Mouse (Mus musculus) heart, embryonic 13.5 days (tissue): ENCODE results near the gene Cbr2. TPM values are rescaled to one million over a fixed set of nuclear protein-coding genes. Genes with fewer than 3 reads are reported as not detected.
"Not testable (repeated sequence)": the region's sequence is repeated elsewhere in the genome, so short reads cannot be mapped to it uniquely, and the experiment has no call there.

ENCODE experiments used
- ATAC-seq: fragments of 200-750 bp; cut with Nextera tagmentation; 2 replicates; pipeline ENCODE4 v1.8.0; 2017; ENCODE audit warnings: moderate TSS enrichment; ENCODE audit not compliant: insufficient number of reproducible peaks, low FRiP score, low TSS enrichment; ENCODE audit errors: extremely low read depth
- H3K27ac ChIP-seq: fragments of 300-500 bp; sonication (generic); replicated peaks from 2 replicates; pipeline ENCODE4 v1.5.1; 2015; ENCODE audit warnings: moderate library complexity, mild to moderate bottlenecking, inconsistent platforms
- H3K27me3 ChIP-seq: fragments of 300-500 bp; sonication (generic); replicated peaks from 2 replicates; pipeline ENCODE4 v1.6.1; 2015; ENCODE audit warnings: mild to moderate bottlenecking, inconsistent platforms
- H3K36me3 ChIP-seq: fragments of 300-500 bp; sonication (generic); 2 replicates; pipeline ENCODE4 v1.6.1; 2015; ENCODE audit warnings: mild to moderate bottlenecking, inconsistent platforms
- H3K4me1 ChIP-seq: fragments of 300-500 bp; sonication (generic); 2 replicates; pipeline ENCODE4 v1.6.1; 2015; ENCODE audit warnings: inconsistent platforms
- H3K4me2 ChIP-seq: fragments of 300-500 bp; sonication (generic); 2 replicates; pipeline ENCODE4 v1.6.1; 2015; ENCODE audit warnings: inconsistent platforms, mild to moderate bottlenecking, moderate library complexity
- H3K4me3 ChIP-seq: fragments of 300-500 bp; sonication (generic); 2 replicates; pipeline ENCODE4 v1.5.1; 2015; ENCODE audit warnings: moderate library complexity, mild to moderate bottlenecking, inconsistent platforms
- H3K9ac ChIP-seq: fragments of 300-500 bp; sonication (generic); 2 replicates; pipeline ENCODE4 v1.6.1; 2015; ENCODE audit warnings: inconsistent platforms, mild to moderate bottlenecking, moderate library complexity
- H3K9me3 ChIP-seq: fragments of 300-500 bp; sonication (generic); 2 replicates; pipeline ENCODE4 v1.6.1; 2016; ENCODE audit warnings: inconsistent platforms
- WGBS: fragments of 180-500 bp; shearing (Covaris S2); methylation state at CpG from one replicate; pipeline ENCODE4 v1.1.7; 2015; ENCODE audit warnings: mixed read lengths; 5-methylcytosine and 5-hydroxymethylcytosine counted together
- polyA plus RNA-seq: library from polyadenylated mRNA; unstranded; fragments of >200 nt; fragmentation: Nextera tagmentation; extraction: Ambion mirVana; gene quantifications from 2 replicates; pipeline ENCODE4 v1.2.1, GENCODE M21; 2015

The Cbr2 gene
- 2.1 and 3.8 TPM in 2 replicates for polyA plus RNA-seq

GRCm38 (mm10) chr11:120731858-120732680 lies at the start of gene Cbr2:
Gene Cbr2, minus strand, starts transcription at chr11:120732114.
- H3K4me3 ChIP-seq, result no peak within 1 kb of the TSS
- peak within 1 kb of the TSS; percentile 56; the same call in 1 of the 2 replicates for H3K27ac ChIP-seq
- H3K27me3 ChIP-seq, result peaks cover 38% of the 10 kb centered on the region
- WGBS, result 55% methylated on average over 12 of the region's 12 CpGs
- no peak within 1 kb of the TSS for H3K4me2 ChIP-seq
- H3K36me3 ChIP-seq, result no peaks in the 10 kb centered on the region
- no peak for ATAC-seq
- H3K4me1 ChIP-seq, result peaks cover 14% of the 10 kb centered on the region
- no peak within 1 kb of the TSS for H3K9ac ChIP-seq
- no peaks in the 10 kb centered on the region for H3K9me3 ChIP-seq

DNA sequence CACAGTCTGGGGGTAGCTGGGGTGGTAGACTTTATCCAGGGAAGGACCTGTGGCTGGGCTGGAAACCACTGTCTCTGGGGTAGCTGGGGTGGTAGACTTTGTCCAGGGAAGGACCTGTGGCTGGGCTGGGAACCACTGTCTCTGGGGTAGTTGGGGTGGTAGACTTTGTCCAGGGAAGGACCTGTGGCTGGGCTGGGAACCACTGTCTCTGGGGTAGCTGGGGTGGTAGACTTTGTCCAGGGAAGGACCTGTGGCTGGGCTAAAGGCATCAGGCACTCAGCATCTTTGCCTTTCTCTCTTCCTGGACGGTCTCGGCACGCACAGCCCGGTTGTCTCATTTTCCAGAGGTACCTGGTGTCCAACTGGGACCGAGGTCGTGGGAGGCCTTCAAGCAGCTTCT lies 49.4 kb upstream of the Cbr2 start:
- 91% methylated on average over 6 of the region's 6 CpGs for WGBS
- not testable (repeated sequence) for H3K4me2 ChIP-seq, H3K9me3 ChIP-seq, H3K4me3 ChIP-seq, ATAC-seq, H3K27ac ChIP-seq, H3K9ac ChIP-seq
- Histone ChIP-seq H3K4me1 (peaks cover 24% of the 10 kb centered on the region), H3K27me3 (peaks cover 18% of the 10 kb centered on the region), H3K36me3 (peaks cover 35% of the 10 kb centered on the region)

DNA sequence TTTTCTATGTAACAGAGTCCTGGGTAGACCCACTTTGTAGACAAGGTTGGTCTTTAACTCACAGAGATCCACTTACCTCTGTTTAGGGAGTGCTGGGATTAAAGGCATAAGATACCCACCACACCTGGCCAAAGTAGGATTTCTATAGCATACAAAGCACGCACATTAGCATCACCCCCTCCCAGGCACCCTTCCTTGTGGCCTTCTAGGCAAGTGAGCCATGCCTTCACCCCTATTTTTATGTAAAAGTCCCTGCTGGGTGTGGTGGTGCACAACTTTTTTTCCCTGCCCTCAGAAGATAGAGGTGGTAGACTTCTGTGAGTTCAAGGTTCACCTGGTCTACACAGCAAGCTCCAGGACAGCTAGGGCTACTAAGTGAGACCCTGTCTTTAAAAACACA lies 48.0 kb upstream of the Cbr2 start:
- H3K27ac ChIP-seq, result no peak overlapping the region
- no peak overlapping the region for H3K4me2 ChIP-seq
- H3K4me3 ChIP-seq, result no peak overlapping the region
- no peak overlapping the region for H3K9ac ChIP-seq
- H3K36me3 ChIP-seq, result peaks cover 24% of the 10 kb centered on the region
- H3K9me3 ChIP-seq, result no peaks in the 10 kb centered on the region
- H3K4me1 ChIP-seq, result peaks cover 11% of the 10 kb centered on the region
- peaks cover 21% of the 10 kb centered on the region for H3K27me3 ChIP-seq
- ATAC-seq, result no peak
- WGBS, result 84% methylated on average over 1 of the region's 1 CpGs

GRCm38 (mm10) chr11:120777123-120777522 lies 45.2 kb upstream of the Cbr2 start:
- H3K4me3 ChIP-seq, result no peak overlapping the region
- no peak for ATAC-seq
- no peaks in the 10 kb centered on the region for H3K4me1 ChIP-seq
- no peaks in the 10 kb centered on the region for H3K9me3 ChIP-seq
- H3K27me3 ChIP-seq, result peaks cover 16% of the 10 kb centered on the region
- no peak overlapping the region for H3K27ac ChIP-seq
- H3K9ac ChIP-seq, result no peak overlapping the region
- no peak overlapping the region for H3K4me2 ChIP-seq
- 34% methylated on average over 6 of the region's 6 CpGs for WGBS
- peaks cover 19% of the 10 kb centered on the region for H3K36me3 ChIP-seq

- Histone ChIP-seq H3K36me3 (peaks cover 11% of the 10 kb centered on the region), H3K9ac (no peak overlapping the region), H3K4me2 (peak overlapping the region; percentile 31; the same call in 1 of the 2 replicates), H3K27ac (no peak overlapping the region), H3K4me3 (no peak overlapping the region), H3K9me3 (no peaks in the 10 kb centered on the region), H3K4me1 (no peaks in the 10 kb centered on the region), H3K27me3 (peaks cover 16% of the 10 kb centered on the region)
- ATAC-seq, result peak; percentile 73
- 25% methylated on average over 15 of the region's 15 CpGs for WGBS
These were observed 44.0 kb upstream of the Cbr2 start for GRCm38 (mm10) chr11:120775774-120776469.

DNA sequence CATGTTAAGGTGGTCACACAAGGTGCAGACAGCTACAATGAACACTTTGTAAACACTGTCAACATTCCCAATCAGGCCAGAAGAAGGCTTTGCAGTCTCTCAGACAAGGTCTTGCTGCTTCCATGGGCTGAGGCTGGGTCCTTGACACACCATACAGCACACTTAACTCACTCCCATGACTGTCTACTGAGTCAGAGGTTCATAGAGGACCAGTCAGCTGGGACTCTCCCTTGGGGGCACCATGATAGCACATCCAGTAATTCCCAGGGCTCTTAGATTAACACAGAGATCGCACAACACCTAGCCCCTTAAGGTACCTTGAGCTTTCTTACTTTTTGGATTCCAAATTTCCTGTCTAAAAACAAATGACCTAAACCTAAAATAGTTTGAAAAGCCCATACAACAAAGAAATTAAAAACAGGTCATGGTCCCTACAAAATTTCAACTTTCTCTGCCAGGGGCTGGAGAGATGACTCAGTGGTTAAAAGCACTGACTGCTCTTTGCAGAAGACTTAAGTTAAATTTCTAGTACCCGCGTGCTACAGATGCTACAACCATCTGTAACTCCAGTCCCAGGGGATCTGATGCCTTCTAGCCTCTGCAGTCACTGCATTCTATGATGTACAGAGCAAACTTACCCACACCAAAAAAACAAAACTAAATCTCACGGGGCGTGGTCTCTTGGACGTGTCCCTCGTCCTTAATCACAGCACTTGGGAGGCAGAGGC lies 41.7 kb upstream of the Cbr2 start:
- Histone ChIP-seq H3K9ac (no peak overlapping the region), H3K4me2 (no peak overlapping the region), H3K27me3 (peaks cover 16% of the 10 kb centered on the region), H3K9me3 (no peaks in the 10 kb centered on the region), H3K4me3 (no peak overlapping the region), H3K4me1 (no peaks in the 10 kb centered on the region), H3K27ac (no peak overlapping the region), H3K36me3 (no peaks in the 10 kb centered on the region)
- WGBS, result 76% methylated on average over 7 of the region's 7 CpGs
- no peak for ATAC-seq

DNA sequence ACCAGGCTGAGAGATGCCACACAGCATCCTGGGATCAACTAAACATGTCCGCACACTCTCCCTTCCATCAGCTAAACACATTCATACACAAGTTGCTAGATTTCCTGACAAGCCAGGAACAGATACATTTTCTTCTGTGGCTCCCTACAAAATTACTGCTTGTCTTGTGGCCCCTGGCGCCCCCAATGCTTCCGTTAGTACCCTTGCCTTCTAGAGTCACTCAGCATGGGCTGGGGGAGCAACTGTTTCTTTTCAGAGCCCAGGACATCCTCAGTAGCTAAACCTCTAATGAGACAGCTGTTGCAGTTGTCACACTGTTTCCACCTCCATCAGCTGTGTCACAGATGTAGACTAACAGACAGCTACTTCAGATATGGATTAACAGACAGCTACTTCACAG lies 40.8 kb upstream of the Cbr2 start:
- no peak for ATAC-seq
- Histone ChIP-seq H3K4me1 (no peaks in the 10 kb centered on the region), H3K27ac (no peak overlapping the region), H3K36me3 (no peaks in the 10 kb centered on the region), H3K9ac (no peak overlapping the region), H3K4me3 (no peak overlapping the region), H3K4me2 (no peak overlapping the region), H3K27me3 (peaks cover 18% of the 10 kb centered on the region), H3K9me3 (no peaks in the 10 kb centered on the region)
- WGBS, result 58% methylated on average over 3 of the region's 3 CpGs

DNA sequence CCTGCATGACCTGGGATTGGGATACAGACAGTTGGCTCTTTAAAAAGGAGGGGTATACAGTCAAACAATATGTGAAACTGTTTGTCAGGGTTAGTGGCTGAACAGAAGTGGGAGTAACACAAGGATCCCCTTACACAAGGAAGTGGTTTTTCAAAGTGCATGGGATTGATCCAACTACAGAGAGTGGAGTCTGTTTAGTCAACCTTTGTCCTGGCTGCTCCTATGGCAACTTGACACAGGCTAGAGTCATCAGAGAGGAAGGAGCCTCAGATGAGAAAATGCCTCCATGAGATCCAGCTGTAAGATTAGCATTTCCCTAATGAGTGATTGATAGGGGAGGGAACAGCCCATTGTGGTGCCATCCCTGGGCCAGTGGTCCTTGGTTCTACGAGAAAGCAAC lies 36.3 kb upstream of the Cbr2 start:
- Histone ChIP-seq H3K36me3 (no peaks in the 10 kb centered on the region), H3K4me2 (no peak overlapping the region), H3K27ac (no peak overlapping the region), H3K9ac (no peak overlapping the region), H3K4me1 (no peaks in the 10 kb centered on the region), H3K4me3 (no peak overlapping the region), H3K9me3 (no peaks in the 10 kb centered on the region), H3K27me3 (peaks cover 26% of the 10 kb centered on the region)
- 55% methylated on average over 1 of the region's 1 CpGs for WGBS
- no peak for ATAC-seq

DNA sequence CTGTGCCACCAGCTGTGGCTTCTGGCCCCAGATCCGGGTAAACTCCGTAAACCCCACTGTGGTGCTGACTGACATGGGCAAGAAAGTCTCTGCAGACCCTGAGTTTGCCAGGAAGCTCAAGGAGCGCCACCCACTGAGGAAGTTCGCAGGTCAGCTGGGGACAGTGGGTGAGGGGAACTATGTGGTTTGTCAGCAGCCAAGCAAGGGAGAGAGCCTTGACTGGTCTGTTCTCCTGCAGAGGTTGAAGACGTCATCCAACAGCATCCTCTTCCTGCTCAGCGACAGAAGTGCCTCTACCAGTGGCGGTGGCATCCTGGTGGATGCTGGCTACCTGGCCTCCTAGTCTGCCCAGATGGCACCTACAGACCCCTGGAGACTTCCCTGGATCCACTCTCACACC lies 35.1 kb upstream of the Cbr2 start:
- H3K36me3 ChIP-seq, H3K4me3 ChIP-seq, H3K27ac ChIP-seq, H3K9me3 ChIP-seq, H3K9ac ChIP-seq, ATAC-seq, H3K4me1 ChIP-seq, H3K4me2 ChIP-seq: not testable (repeated sequence)
- 59% methylated on average over 5 of the region's 7 CpGs for WGBS
- H3K27me3 ChIP-seq, result peaks cover 31% of the 10 kb centered on the region

DNA sequence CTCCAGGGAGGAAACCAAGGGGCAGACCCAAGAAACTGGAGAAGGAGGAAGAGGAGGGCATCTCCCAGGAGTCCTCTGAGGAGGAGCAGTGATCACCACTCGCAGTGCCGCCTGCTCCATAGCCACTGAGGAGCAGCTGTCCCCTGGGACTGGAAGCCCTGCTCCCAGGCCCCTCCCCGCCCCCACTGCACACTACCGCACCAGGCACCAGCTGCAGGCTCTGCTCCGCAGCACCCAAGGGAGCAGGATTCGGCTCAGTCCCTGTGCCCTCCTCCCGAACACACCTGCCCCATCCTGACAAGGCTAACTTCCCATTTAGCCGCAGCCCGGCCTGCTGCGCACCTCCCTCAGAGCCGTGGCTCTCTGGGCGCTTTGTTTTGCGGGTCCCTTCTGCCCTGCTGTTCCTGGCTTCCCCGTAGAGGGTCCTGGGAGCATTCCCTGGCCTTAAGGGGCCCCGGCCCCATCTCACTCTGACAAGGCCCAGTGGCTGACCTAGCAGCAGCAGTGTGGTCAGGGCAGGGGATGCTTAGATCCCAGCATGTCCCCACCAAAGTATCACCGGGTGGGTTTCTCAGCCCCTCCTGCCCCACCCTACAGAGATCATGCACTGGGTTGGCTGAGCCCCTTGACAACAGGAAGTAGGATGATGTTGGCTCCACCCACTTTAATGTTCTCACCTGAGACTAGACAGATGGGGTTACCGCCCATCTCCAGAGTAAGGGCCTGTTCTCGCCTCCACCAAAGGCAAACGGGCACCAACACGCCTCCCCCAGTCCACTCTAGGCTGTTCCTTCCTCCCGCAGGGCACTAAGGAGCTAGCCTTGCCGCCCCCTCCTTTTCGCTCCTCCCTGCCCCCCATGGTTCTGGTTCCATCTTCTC lies 31.4 kb upstream of the Cbr2 start:
- Histone ChIP-seq H3K4me3 (peak overlapping the region; percentile 24), H3K9me3 (peaks cover 19% of the 10 kb centered on the region), H3K27me3 (peaks cover 38% of the 10 kb centered on the region), H3K4me2 (peak overlapping the region; percentile 57)
- 0% methylated on average over 7 of the region's 23 CpGs for WGBS
- not testable (repeated sequence) for H3K27ac ChIP-seq, H3K36me3 ChIP-seq, H3K4me1 ChIP-seq, ATAC-seq, H3K9ac ChIP-seq
